Mouse (Mus musculus): ENCODE results near the gene Itga6. TPM values are rescaled to one million over a fixed set of nuclear protein-coding genes. Genes with fewer than 3 reads are reported as not detected.
"Not testable (repeated sequence)": the region's sequence is repeated elsewhere in the genome, so short reads cannot be mapped to it uniquely, and the experiment has no call there.

Itga6 gene
- total RNA-seq (2017): 84.7 and 89.4 TPM in 2 replicates

GRCm38 (mm10) chr2:71745610-71746374 is at the start of gene Itga6:
Gene Itga6, plus strand, starts transcription at chr2:71745616.
- ATAC-seq (replicated peaks in 1 of 2; ENCODE audit: insufficient read depth in 1 of 2, low FRiP score in 2 of 2, low TSS enrichment in 1 of 2, low read depth in 1 of 2, poor library complexity in 2 of 2, severe bottlenecking in 2 of 2): no peak

- no peak for ATAC-seq (replicated peaks in 1 of 2; ENCODE audit: insufficient read depth in 1 of 2, low FRiP score in 2 of 2, low TSS enrichment in 1 of 2, low read depth in 1 of 2, poor library complexity in 2 of 2, severe bottlenecking in 2 of 2)
Measured at GRCm38 (mm10) chr2:71696776-71697175, 48.6 kb upstream of the Itga6 start.

GRCm38 (mm10) chr2:71697408-71698336 is 47.7 kb upstream of the Itga6 start:
- no peak for ATAC-seq (replicated peaks in 1 of 2; ENCODE audit: insufficient read depth in 1 of 2, low FRiP score in 2 of 2, low TSS enrichment in 1 of 2, low read depth in 1 of 2, poor library complexity in 2 of 2, severe bottlenecking in 2 of 2)

- ATAC-seq (replicated peaks in 1 of 2; ENCODE audit: insufficient read depth in 1 of 2, low FRiP score in 2 of 2, low TSS enrichment in 1 of 2, low read depth in 1 of 2, poor library complexity in 2 of 2, severe bottlenecking in 2 of 2): no peak
Measured at GRCm38 (mm10) chr2:71698366-71698765, 47.0 kb upstream of the Itga6 start.

GRCm38 (mm10) chr2:71698942-71699341 is 46.5 kb upstream of the Itga6 start:
- ATAC-seq (replicated peaks in 1 of 2; ENCODE audit: insufficient read depth in 1 of 2, low FRiP score in 2 of 2, low TSS enrichment in 1 of 2, low read depth in 1 of 2, poor library complexity in 2 of 2, severe bottlenecking in 2 of 2): no peak

- ATAC-seq (replicated peaks in 1 of 2; ENCODE audit: insufficient read depth in 1 of 2, low FRiP score in 2 of 2, low TSS enrichment in 1 of 2, low read depth in 1 of 2, poor library complexity in 2 of 2, severe bottlenecking in 2 of 2): no peak
Measured at GRCm38 (mm10) chr2:71701341-71701740, 44.1 kb upstream of the Itga6 start.

- no peak for ATAC-seq (replicated peaks in 1 of 2; ENCODE audit: insufficient read depth in 1 of 2, low FRiP score in 2 of 2, low TSS enrichment in 1 of 2, low read depth in 1 of 2, poor library complexity in 2 of 2, severe bottlenecking in 2 of 2)
Measured at GRCm38 (mm10) chr2:71704309-71704708, 41.1 kb upstream of the Itga6 start.

- ATAC-seq (replicated peaks in 1 of 2; ENCODE audit: insufficient read depth in 1 of 2, low FRiP score in 2 of 2, low TSS enrichment in 1 of 2, low read depth in 1 of 2, poor library complexity in 2 of 2, severe bottlenecking in 2 of 2): no peak
Measured at GRCm38 (mm10) chr2:71708886-71709285, 36.5 kb upstream of the Itga6 start.

- ATAC-seq (replicated peaks in 1 of 2; ENCODE audit: insufficient read depth in 1 of 2, low FRiP score in 2 of 2, low TSS enrichment in 1 of 2, low read depth in 1 of 2, poor library complexity in 2 of 2, severe bottlenecking in 2 of 2): no peak
Measured at GRCm38 (mm10) chr2:71711640-71712039, 33.8 kb upstream of the Itga6 start.

- ATAC-seq (replicated peaks in 1 of 2; ENCODE audit: insufficient read depth in 1 of 2, low FRiP score in 2 of 2, low TSS enrichment in 1 of 2, low read depth in 1 of 2, poor library complexity in 2 of 2, severe bottlenecking in 2 of 2): no peak
Measured at GRCm38 (mm10) chr2:71714416-71714815, 31.0 kb upstream of the Itga6 start.

DNA sequence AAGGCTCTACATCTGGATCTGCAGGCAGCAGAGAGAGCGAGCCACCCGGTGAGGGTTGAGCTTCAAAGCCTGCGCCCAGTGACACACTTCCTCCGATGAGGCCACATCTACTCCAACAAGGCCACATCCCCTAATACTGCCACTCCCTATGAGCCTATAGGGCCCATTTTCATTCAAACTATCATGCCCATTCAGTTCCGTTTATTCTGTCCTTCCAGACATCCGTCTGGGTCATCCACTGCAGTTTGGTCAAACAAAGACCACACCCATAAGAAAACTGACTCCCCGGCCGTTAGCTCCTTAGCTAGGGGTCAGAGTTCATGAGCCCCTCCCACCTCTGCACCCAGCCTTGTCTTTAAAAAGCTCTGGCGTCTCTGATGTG is 26.4 kb upstream of the Itga6 start:
- no peak for ATAC-seq (replicated peaks in 1 of 2; ENCODE audit: insufficient read depth in 1 of 2, low FRiP score in 2 of 2, low TSS enrichment in 1 of 2, low read depth in 1 of 2, poor library complexity in 2 of 2, severe bottlenecking in 2 of 2)

- ATAC-seq (replicated peaks in 1 of 2; ENCODE audit: insufficient read depth in 1 of 2, low FRiP score in 2 of 2, low TSS enrichment in 1 of 2, low read depth in 1 of 2, poor library complexity in 2 of 2, severe bottlenecking in 2 of 2): no peak
Measured at GRCm38 (mm10) chr2:71719387-71720034, 25.9 kb upstream of the Itga6 start.

DNA sequence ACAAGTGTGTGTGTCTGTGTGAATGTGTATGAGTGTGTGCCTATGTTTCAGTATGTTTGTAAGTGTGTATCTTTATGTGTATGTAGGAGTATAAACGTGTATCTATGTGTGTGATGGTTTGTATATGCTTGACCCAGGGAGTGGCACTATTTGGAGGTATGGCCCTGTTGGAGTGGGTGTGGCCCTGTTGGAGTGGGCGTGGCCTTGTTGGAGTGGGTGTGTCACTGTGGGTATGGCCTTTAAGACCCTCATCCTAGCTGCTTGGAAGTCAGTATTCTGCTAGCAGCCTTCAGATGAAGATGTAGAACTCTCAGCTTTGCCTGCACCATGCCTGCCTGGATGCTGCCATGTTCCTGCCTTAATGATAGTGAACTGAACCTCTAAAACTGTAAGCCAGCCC is 24.9 kb upstream of the Itga6 start:
- ATAC-seq (replicated peaks in 1 of 2; ENCODE audit: insufficient read depth in 1 of 2, low FRiP score in 2 of 2, low TSS enrichment in 1 of 2, low read depth in 1 of 2, poor library complexity in 2 of 2, severe bottlenecking in 2 of 2): not testable (repeated sequence)

DNA sequence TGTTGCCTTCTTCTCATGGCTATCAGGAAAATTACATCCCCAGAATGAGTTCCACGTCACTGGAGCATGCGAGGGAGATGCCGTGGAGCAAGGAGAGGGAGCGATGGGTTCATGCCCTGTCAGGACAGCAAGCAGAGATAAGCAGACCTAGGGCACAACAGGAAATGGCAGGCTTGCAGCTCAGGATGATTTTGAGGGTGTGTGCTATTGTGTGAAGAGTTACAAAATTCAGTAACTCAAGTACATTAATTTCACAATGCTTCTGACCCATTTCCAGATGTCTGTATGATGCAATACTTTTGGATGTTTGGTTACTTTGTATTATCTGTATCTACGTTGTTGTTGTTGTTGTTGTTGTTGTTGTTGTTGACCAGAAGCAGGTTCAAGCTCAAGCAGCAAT is 22.5 kb upstream of the Itga6 start:
- no peak for ATAC-seq (replicated peaks in 1 of 2; ENCODE audit: insufficient read depth in 1 of 2, low FRiP score in 2 of 2, low TSS enrichment in 1 of 2, low read depth in 1 of 2, poor library complexity in 2 of 2, severe bottlenecking in 2 of 2)

DNA sequence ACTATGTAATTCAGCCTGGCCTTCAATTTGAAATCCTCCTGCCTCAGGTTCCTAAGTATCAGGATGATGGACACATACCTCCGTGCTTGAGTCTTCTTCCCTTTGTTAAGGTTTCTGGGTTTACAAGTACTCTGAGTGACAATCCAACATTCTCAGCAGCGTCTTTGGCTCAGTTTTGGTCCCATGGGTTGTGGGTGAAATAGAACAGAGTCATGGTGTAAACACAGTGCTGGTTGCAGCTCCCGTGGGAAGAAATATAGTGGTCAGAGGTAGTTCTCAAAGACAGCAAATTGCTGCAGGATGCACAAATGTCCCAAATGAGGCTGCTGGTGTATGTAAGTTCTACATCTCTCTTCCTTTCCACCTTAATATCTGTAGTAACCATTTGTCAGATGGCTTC is 21.8 kb upstream of the Itga6 start:
- ATAC-seq (replicated peaks in 1 of 2; ENCODE audit: insufficient read depth in 1 of 2, low FRiP score in 2 of 2, low TSS enrichment in 1 of 2, low read depth in 1 of 2, poor library complexity in 2 of 2, severe bottlenecking in 2 of 2): no peak

DNA sequence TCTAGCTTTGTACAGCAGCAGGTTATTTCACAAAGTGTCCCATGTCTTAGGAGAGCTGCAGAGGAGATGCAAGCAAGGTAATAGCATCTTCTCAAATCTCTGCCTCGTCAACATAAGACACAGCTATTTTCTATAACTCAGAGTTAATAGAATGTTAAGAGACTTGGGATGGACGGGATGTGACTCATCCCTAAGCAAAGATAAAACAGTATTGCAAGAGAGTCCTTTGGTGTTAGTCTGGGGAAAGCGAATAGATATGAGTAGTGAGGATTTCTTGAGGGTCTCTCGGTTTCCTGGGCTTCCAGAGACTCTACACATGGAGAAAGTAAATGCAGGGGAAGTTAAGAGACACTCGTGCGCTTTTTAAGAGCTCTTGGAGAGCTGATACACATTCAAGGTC is 21.4 kb upstream of the Itga6 start:
- no peak for ATAC-seq (replicated peaks in 1 of 2; ENCODE audit: insufficient read depth in 1 of 2, low FRiP score in 2 of 2, low TSS enrichment in 1 of 2, low read depth in 1 of 2, poor library complexity in 2 of 2, severe bottlenecking in 2 of 2)

- ATAC-seq (replicated peaks in 1 of 2; ENCODE audit: insufficient read depth in 1 of 2, low FRiP score in 2 of 2, low TSS enrichment in 1 of 2, low read depth in 1 of 2, poor library complexity in 2 of 2, severe bottlenecking in 2 of 2): no peak
Measured at GRCm38 (mm10) chr2:71725446-71725845, 20.0 kb upstream of the Itga6 start.
